Mouse (Mus musculus) lung, postnatal 36 days (tissue): Measurements from ENCODE around the gene Hoxa3.
A peak's percentile ranks its signal among the peaks of the same experiment; 100 is the strongest.

Experiments used
- DNase-seq: peaks from one replicate; pipeline ENCODE4 v3.0.0; 2022; ENCODE audit warnings: mixed read lengths

The Hoxa3 gene

GRCm38 (mm10) chr6:52218643-52219215 is 5.6 kb upstream of the Hoxa3 start:
- no peak for DNase-seq

DNA sequence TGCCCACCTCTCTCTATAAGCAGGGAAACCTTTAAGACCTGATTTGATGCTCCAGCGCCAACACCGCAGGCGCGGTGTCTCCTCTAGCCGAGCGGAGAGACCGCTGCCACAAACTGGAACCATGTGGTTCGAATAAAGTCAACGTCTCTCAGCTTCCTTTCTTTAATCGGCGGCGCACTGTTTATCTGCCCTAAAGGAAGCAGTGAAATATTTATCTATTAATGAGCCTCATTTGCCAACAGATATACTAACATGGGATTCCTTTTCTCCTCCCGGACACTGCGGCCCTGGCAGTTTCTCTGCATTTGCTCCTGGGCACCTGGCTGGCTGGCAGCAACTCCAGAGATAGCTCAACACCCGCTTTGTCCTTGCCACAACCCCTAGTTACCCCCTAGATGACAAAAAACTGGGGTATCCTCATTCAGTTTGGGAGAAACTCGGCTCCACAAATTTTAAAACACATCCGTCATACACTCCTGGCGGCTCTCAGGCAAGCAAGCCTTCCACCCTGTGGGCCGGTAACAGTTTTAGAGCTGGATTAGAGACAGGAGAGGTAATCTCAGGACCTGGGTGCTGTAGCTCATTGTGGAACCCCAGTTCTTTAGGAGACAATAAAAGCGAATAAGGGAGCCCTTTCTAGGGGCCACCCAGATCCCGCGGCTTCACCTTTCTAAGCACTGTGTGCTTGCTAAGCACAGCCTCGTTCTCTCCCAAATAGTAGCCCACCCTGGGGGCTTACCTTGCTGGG is 4.9 kb upstream of the Hoxa3 start:
- DNase-seq, result no peak

GRCm38 (mm10) chr6:52217459-52217768 is 4.3 kb upstream of the Hoxa3 start:
- peak; percentile 53 for DNase-seq

DNA sequence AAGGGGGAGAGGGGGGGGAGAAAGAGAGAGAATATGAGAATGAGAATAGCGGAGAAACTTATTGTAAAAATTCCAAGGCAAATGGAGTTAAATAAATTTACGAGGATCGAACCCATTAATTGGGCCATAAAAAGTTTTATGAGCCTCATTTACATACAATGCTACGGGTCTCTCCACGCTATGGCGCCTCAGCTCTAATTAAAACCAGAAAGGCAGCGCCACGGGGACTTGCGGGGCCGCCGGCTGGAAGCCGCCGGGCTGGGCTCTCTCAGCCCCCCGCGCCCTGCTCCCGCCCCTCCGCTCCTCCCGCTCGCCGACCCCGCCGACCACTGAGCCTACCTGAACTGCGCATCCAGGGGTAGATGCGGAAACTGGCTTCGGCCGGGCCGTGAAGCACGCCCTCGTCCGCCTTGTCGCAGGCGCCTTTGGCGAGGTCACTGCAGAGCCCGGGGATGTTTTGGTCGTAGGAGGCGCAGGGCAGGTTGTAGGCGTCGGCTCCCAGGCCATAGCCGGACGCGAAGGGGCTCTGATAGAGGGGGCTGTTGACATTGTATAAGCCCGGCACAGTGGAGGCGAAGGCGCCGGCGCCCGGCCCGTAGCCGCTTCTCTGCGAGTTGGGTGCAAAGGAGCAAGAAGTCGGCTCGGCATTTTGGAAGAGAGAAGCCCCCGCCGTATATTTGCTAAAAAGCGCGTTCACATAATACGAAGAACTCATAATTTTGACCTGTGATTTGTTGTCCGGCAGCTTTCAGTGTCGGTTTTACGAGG is 3.7 kb upstream of the Hoxa3 start:
- no peak for DNase-seq

- DNase-seq, result no peak
Measured at GRCm38 (mm10) chr6:52215771-52216535, 2.8 kb upstream of the Hoxa3 start.

DNA sequence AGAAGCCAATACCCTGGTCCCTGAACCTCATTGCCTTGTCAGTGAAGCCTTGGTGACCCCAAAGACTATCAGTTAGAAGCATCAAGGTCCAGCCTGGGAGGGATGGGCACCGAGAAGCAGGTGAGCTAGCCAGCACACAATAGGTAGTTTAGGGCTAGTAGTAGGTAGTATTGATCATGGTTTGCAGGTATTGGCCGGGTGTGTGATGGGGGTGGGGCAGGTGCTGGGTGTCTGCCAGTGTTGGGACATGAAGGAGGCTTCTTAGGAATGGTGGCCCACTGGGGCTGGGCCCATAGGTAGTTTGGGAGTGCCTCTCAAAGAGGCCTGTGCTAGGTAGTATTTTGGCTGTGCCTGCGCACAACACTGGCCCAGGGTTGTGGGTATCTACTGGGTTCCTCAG is 1.9 kb upstream of the Hoxa3 start:
- no peak for DNase-seq

GRCm38 (mm10) chr6:52214271-52214670 is 1.1 kb upstream of the Hoxa3 start:
- DNase-seq, result no peak

DNA sequence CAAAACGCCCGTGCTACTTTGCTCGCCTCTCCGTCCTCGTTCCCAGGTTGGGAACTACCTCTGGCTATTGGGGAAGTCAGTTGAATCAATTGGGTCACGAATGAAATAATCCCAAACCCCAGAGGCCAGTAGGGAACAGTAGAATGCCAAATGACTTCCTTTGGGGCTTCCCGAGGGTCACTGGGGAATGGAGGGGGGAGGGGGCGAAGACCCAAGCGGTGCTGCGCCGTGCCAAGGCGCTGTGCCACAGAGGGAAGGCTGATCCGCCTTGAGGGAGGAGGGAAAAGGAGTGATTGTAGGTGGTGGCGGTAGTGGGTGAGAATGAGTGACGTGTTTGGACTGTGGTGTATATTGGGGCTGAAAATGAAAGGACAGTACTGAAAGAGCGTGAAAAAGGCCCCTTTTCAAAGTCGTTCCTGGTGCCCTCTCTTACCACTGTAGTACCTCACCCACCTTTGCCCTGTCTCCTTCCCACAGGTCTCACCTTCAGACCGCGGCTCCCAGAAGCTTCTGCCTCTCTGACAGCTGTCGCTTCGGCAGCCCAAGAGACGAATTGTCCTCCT is 499 bp downstream of the Hoxa3 start:
- no peak for DNase-seq

DNA sequence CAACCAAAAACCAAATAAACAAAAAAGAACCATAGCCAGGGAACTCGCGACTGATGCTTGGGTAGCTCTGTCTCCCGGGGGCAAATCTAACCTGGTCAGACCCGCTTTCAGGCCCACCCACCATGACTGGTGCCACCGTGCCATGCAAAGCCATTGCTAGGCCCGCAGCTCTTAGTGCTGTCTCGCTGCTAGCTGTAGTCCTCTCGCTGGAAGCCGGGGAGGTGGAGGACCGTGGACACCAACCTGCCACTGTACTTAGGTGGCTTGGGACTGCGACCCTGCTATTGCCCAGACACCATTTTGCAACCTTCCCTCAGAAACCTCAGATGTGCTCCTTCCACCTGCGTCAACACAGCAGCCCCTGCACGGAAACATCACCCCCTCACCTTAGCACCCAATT is 1.2 kb downstream of the Hoxa3 start:
- no peak for DNase-seq

GRCm38 (mm10) chr6:52211170-52211935 is 1.8 kb downstream of the Hoxa3 start:
- peak; percentile 79 for DNase-seq

DNA sequence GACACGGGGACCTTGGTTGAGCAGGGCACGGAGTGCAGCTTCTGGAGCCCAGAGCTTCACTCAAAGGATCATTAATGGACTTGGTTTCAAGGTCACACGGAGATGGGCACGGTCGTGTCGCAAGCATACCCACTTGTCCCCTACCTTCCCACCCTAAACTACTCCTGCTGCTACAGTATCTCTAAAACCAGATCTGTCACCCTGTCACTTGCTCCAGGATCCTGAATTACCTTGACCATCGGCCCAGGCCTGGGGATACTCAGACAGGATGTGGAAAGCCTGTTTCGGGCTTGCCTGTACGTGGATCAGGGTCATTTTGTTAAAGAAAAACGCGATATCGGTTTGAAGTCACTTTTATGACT is 3.5 kb downstream of the Hoxa3 start:
- DNase-seq, result no peak

- DNase-seq, result no peak
Measured at GRCm38 (mm10) chr6:52208868-52209684, 4.1 kb downstream of the Hoxa3 start.

GRCm38 (mm10) chr6:52208072-52208867 is 4.9 kb downstream of the Hoxa3 start, which contains the start of gene Hoxa6:
TSS of gene Hoxa6 (minus strand) at chr6:52208722.
- DNase-seq, result no peak

DNA sequence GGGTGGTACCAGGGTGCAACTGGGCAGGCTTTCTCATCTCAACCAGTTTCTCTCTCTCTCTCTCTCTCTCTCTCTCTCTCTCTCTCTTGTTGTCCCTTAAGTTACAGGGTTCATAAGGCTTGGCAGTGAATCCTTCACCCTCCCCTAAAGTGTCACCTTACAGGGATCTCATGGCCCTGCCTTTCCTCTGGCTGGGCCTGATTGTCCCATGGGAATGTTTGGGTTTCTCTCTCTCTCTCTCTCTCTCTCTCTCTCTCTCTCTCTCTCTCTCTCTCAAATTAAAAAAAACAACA is 5.5 kb downstream of the Hoxa3 start:
- DNase-seq, result no peak

- no peak for DNase-seq
Measured at GRCm38 (mm10) chr6:52206882-52207683, 6.1 kb downstream of the Hoxa3 start.

- DNase-seq, result no peak
Measured at GRCm38 (mm10) chr6:52205638-52206621, 7.2 kb downstream of the Hoxa3 start.

DNA sequence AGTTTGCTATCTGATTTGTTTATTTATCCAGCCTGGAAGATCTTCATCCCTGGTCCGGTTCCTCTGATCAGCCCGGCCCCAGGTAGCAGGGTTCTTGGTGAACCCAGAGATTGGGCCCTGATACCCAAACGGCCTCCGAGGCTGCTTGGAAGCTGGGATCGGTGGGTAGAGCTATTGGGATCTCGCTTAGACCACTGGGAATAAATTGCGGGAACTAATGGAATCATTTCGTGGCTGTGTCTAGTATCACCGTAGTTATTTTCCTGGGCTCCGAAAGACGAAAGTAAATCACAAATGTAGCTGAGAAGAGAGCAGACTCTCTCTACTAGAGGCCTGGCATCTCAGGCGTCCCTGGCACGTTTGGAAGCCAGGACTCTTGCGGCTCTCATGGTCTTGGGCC is 7.9 kb downstream of the Hoxa3 start:
- no peak for DNase-seq

- DNase-seq, result peak; percentile 92
Measured at GRCm38 (mm10) chr6:52204050-52204752, 8.9 kb downstream of the Hoxa3 start, which contains the start of gene Hoxa5. TSS of gene Hoxa5 (minus strand) at chr6:52204587.
